Mouse (Mus musculus) olfactory bulb, adult 2 months (tissue): ENCODE measurements around the gene Rad51b. TPM values are rescaled to one million over a fixed set of nuclear protein-coding genes. Genes with fewer than 3 reads are reported as not detected.

Experiments used
- H3K27ac ChIP-seq: fragments of 200-500 bp; 2 replicates; pipeline ENCODE4 v1.5.1; 2012; ENCODE audit warnings: low read depth, low read length; ENCODE audit not compliant: insufficient read depth
- H3K4me1 ChIP-seq: fragments of 200-500 bp; 2 replicates; pipeline ENCODE4 v1.6.1; 2012; ENCODE audit warnings: low read length; ENCODE audit not compliant: control insufficient read depth, insufficient read depth
- H3K4me3 ChIP-seq: fragments of 200-500 bp; 2 replicates; pipeline ENCODE4 v1.5.1; 2012; ENCODE audit warnings: mild to moderate bottlenecking, low read depth, low read length, moderate library complexity; ENCODE audit not compliant: insufficient read depth
- CTCF ChIP-seq: fragments of 200-500 bp; IDR thresholded peaks from 2 replicates; pipeline ENCODE4 v1.5.1; 2012; ENCODE audit warnings: low read depth, mild to moderate bottlenecking, low read length, moderate library complexity; ENCODE audit not compliant: insufficient read depth
- POLR2A ChIP-seq: fragments of 200-500 bp; IDR thresholded peaks from 2 replicates; pipeline ENCODE4 v1.6.1; 2012; ENCODE audit warnings: mild to moderate bottlenecking, low read depth, low read length, moderate library complexity; ENCODE audit not compliant: insufficient read depth
- WGBS: fragments of 180-500 bp; shearing (Covaris S2); methylation state at CpG from one replicate; pipeline ENCODE4 v1.1.7; 2018; 5-methylcytosine and 5-hydroxymethylcytosine counted together
- polyA plus RNA-seq: library from polyadenylated mRNA; stranded (reverse); fragments of >200 nt; gene quantifications from 2 replicates; pipeline ENCODE4 v1.2.4, GENCODE M21; 2012; ENCODE audit warnings: low replicate concordance; ENCODE audit not compliant: missing spikeins, insufficient read depth, insufficient read length

Gene Rad51b
- polyA plus RNA-seq, 1 experiment = not detected

DNA sequence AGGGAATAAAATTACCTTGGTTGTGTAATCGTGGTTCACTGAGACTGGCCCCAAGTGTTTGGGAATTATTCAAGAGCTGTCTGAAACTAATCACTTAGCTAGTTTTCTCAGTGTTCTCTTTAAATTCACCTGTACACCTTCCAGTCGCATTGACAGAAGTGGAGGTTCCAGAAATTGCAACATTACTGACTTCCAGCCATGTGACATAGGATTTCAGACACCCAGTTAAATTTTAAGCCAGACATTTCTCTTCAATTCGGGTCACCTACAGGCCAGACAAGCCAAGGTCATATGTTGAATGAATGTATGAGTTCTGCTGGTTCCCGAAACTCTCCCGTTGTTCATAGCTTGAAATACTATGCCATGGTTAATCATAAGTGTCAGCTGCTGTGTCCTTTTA, 260.8 kb downstream of the Rad51b start:
- H3K4me3 ChIP-seq = no peak overlapping the region
- TF ChIP-seq POLR2A = no peak
- TF ChIP-seq CTCF = no peak
- no peak overlapping the region for H3K27ac ChIP-seq
- WGBS = 88% methylated on average over 5 of the region's 5 CpGs
- no peaks in the 10 kb centered on the region for H3K4me1 ChIP-seq

DNA sequence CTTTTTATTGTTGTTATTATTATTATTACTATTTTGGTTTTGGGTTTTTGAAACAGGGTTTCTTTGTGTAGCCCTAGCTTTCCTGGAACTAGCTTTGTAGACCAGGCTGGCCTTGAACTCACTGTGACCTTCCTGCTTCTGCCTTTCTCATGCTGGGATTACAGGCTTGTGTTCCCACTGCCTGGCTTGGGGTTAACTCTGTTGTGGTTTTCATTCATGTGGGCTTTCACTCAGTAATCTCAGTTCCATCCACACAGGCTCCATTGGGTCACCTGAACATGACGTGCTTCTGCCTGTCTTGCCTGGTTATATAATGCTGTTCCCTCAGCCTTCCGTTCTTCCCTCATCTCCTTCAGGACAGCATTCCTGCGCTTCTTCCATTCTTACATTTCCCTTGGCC, 261.6 kb downstream of the Rad51b start:
- H3K27ac ChIP-seq = no peak overlapping the region
- TF ChIP-seq CTCF (no peak), POLR2A (no peak)
- H3K4me1 ChIP-seq = no peaks in the 10 kb centered on the region
- 99% methylated on average over 3 of the region's 3 CpGs for WGBS
- H3K4me3 ChIP-seq = no peak overlapping the region

DNA sequence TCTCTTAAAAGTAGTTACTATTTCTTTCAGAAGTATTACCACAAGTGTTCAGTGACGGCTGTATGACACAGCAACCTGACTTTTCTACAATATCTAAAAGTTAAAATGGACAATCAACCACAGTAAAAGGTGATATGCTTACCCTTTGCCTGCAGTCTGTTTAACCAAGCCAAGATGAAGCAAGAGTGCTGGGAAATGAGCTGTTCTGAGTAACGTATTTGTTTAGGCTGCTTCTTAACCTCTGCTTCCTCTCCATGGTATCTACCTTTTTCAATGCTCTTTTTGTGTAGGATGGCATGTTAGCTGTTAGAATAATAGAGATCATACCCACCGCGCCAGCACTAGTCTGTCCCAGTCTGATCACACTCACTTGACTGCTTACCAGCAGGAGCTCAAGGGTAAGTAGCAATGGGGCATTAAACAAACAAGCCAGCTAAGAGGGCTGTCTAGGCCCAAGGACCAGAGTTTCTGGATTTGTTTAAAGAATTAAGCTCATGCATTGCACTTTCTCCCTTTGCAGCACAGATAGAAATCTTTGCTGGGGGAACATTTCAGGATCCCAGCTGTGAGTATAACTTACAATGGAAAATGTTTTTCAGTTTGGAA, 262.4 kb downstream of the Rad51b start:
- Histone ChIP-seq H3K4me1 (no peaks in the 10 kb centered on the region), H3K4me3 (no peak overlapping the region), H3K27ac (no peak overlapping the region)
- TF ChIP-seq CTCF (no peak), POLR2A (no peak)
- WGBS = 86% methylated on average over 4 of the region's 4 CpGs

DNA sequence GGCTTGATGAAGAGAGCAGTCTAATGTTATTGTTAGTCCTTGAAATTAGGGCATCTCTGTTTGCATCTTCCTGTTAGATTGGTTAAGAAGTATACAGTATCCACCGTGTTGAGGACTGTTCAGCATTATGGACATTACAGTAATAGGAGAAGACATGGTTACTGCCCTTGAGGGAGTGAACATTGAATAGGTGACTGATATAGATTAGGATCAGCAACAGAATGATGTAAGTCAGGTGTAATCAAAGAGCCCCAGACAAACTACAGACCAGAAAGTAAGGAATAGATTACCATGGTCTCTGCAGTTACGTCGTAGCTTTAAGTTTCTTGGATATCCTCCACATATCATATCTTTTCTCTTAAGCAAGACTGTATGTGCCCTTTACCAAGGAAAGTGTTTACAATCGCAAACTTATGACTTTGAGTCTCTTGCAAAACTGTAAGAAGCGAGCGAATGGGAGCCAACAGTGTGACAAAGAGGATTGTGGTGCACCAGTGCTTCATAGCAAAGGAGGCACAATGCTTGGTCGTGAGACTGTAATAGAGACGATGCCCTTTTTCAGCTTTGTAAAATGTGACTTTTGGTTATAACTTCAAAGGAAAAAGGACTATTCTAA, 263.1 kb downstream of the Rad51b start:
- Histone ChIP-seq H3K27ac (no peak overlapping the region), H3K4me3 (no peak overlapping the region), H3K4me1 (no peaks in the 10 kb centered on the region)
- TF ChIP-seq CTCF (no peak), POLR2A (no peak)
- 92% methylated on average over 8 of the region's 8 CpGs for WGBS

DNA sequence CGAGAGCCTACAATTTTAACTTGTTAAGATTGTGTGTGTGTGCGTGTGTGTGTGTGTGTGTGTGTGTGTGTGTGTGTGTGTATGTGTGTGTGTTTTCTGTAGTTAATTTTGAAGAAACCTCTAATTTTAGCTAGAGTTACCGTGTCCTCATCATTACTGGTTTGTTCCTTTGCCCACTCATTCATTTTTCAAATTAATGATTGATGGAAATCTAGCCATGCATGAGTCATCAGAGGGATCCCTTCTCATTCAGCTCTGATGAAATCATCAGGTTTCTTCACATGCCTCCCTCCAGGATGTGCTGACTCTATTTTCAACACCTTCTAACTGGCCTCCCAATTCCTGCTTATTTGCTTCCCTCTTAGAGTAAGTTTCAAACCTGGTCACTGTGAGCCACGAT, 263.8 kb downstream of the Rad51b start:
- 81% methylated on average over 4 of the region's 4 CpGs for WGBS
- H3K27ac ChIP-seq = no peak overlapping the region
- no peak for TF ChIP-seq CTCF
- no peak for TF ChIP-seq POLR2A
- no peak overlapping the region for H3K4me3 ChIP-seq
- no peaks in the 10 kb centered on the region for H3K4me1 ChIP-seq

DNA sequence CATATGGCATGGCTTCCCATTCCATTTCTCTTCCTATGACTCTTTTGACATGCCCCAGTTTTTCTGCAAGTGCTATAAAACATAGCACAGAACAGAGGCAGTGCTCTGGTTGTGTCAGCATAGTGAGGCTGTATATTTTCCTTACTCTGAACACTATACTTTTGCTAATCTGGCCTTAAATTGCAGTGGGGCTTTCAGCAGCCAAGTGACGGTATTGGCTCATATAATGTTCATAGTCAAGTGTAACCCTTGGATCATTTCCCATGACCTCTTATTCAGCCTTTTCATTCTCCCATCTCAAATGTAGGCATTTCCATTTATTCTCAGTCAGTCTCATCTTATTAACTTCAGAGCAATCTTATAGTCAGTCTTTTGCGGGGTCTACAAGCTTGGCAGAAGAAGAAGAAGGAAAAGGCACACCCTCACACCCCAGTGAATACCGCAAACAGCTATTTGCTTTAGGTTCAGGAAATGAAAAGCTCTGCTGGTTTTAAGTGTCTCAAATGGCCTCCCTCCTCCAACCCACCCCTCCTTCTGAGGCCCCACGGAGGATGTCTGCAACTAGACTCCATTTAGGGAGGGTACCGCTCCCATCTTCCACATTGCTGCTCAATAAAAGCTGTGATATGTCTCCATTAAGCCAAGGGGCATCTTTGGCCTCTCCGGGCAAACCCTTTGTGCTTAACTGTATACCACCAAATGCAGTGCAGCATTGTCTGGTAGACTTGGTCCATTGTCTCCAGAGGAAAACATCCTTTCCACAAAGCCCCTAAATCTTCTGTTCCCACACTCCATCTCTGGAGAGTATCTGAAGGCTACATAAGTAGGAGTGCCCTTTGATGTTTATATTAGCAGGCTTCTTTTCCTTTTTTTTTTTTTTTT, 277.3 kb downstream of the Rad51b start:
- 74% methylated on average over 6 of the region's 6 CpGs for WGBS

DNA sequence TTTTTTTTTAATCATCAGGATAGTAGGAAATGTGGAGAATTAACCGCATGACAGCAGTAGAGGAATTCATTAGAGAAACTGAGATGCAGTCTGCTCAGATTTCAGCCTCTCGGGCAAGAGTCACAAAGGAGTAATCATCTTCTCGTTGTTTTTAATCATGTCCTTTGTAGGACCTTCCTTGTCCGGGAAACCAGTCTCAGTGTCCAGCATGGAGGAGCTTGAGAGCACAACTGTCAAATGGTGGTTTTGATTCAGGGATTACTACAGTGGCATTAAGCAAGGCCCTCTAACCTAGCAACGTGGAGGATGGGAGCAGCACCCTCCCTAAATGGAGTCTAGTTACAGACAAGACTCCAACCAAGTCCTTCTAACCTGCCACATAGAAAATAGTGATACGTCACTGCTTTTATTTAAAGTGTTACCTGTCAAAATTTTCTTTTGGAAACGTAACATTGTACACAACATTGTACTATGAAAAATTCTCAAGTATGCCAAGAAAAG, 278.0 kb downstream of the Rad51b start:
- WGBS = 91% methylated on average over 7 of the region's 7 CpGs
- TF ChIP-seq POLR2A (no peak), CTCF (no peak)
- Histone ChIP-seq H3K4me1 (no peaks in the 10 kb centered on the region), H3K27ac (no peak overlapping the region), H3K4me3 (no peak overlapping the region)

More for the DNA sequence above, 277.3 kb downstream of the Rad51b start:
- no peak overlapping the region for H3K4me3 ChIP-seq
- TF ChIP-seq POLR2A (no peak), CTCF (no peak)
- H3K4me1 ChIP-seq = no peaks in the 10 kb centered on the region
- no peak overlapping the region for H3K27ac ChIP-seq

DNA sequence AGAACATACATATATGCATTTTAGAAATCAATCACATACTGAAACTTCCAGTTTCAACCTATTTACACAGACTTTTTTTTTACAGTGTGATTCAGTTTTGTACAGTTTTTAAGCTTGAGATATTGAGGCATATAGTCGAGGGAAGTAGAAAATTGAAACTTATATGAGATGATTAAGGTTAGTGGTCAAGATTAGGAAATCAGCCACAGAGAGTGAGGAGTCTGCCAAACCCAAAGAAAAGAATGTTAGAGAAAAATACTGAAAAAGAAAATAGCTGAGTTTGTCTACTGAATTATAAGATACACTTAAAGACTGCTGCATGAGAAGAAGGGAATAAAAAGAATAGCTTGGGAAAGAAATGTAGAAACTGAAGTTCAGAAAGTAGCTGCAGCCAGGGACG, 280.4 kb downstream of the Rad51b start:
- no peak overlapping the region for H3K4me3 ChIP-seq
- 92% methylated on average over 2 of the region's 2 CpGs for WGBS
- no peak overlapping the region for H3K27ac ChIP-seq
- no peaks in the 10 kb centered on the region for H3K4me1 ChIP-seq
- TF ChIP-seq CTCF (no peak), POLR2A (no peak)
